Mouse (Mus musculus) lung, adult 2 months (tissue): ENCODE measurements at regions not wholly inside any gene's neighbourhood (a gene's known extent, or its start where the extent isn't known, plus 50 kb on each side); places are given as distances from the start of the nearest gene placed in this dataset.

ENCODE experiments used
- CTCF ChIP-seq: fragments of 200-500 bp; IDR thresholded peaks from 2 replicates; pipeline ENCODE4 v1.5.1; 2011; ENCODE audit warnings: mild to moderate bottlenecking, low read length, control low read depth; ENCODE audit not compliant: insufficient read depth
- POLR2A ChIP-seq: fragments of 200-500 bp; IDR thresholded peaks from 2 replicates; pipeline ENCODE4 v1.6.1; 2011; ENCODE audit warnings: low read depth, mild to moderate bottlenecking, control low read depth, low read length, borderline replicate concordance; ENCODE audit errors: extremely low read depth

DNA sequence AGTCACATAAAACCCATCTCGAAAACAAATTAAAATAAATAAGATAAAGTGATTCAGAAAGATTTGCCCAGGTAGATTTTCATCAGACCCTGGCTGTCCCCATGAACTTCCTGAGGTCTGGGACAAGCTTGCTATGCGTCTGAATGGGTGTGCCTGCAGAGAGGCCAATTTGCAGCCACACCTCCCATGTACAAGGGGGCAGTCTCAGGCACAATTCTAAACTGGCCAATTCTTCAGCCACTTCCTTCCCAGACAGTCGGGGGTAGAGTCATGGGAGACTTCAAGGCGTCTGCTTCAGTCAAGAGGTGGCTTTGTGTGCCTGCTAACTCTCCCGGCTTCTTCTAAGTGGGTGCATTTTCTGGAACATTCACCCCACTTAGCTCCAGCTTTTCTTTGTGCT lies 122.9 kb upstream of the Kazn start:
- TF ChIP-seq POLR2A (no peak), CTCF (no peak)
